Mouse (Mus musculus) limb, embryonic 13.5 days (tissue): ENCODE results near the gene Med29. TPM values are rescaled to one million over a fixed set of nuclear protein-coding genes. Genes with fewer than 3 reads are reported as not detected.

ENCODE experiments used
- ATAC-seq: fragments of 200-750 bp; cut with Nextera tagmentation; 2 replicates; pipeline ENCODE4 v1.8.0; 2017; ENCODE audit warnings: low read depth, moderate number of reproducible peaks, moderate TSS enrichment; ENCODE audit not compliant: low FRiP score
- H3K27ac ChIP-seq: fragments of 300-500 bp; sonication (generic); 2 replicates; pipeline ENCODE4 v1.5.1; 2015; ENCODE audit warnings: inconsistent platforms, mild to moderate bottlenecking, moderate library complexity
- H3K27me3 ChIP-seq: fragments of 300-500 bp; sonication (generic); 2 replicates; pipeline ENCODE4 v1.6.1; 2015; ENCODE audit warnings: mild to moderate bottlenecking, inconsistent platforms
- H3K36me3 ChIP-seq: fragments of 300-500 bp; sonication (generic); 2 replicates; pipeline ENCODE4 v1.6.1; 2015; ENCODE audit warnings: inconsistent platforms, mild to moderate bottlenecking, moderate library complexity
- H3K4me1 ChIP-seq: fragments of 300-500 bp; sonication (generic); 2 replicates; pipeline ENCODE4 v1.6.1; 2015; ENCODE audit warnings: inconsistent platforms
- H3K4me2 ChIP-seq: fragments of 300-500 bp; sonication (generic); replicated peaks from 2 replicates; pipeline ENCODE4 v1.6.1; 2015; ENCODE audit warnings: inconsistent platforms, mild to moderate bottlenecking, moderate library complexity
- H3K4me3 ChIP-seq: fragments of 300-500 bp; sonication (generic); 2 replicates; pipeline ENCODE4 v1.5.1; 2015; ENCODE audit warnings: moderate library complexity, mild to moderate bottlenecking, inconsistent platforms
- H3K9ac ChIP-seq: fragments of 300-500 bp; sonication (generic); 2 replicates; pipeline ENCODE4 v1.6.1; 2015; ENCODE audit warnings: mild to moderate bottlenecking, inconsistent platforms
- H3K9me3 ChIP-seq: fragments of 300-500 bp; sonication (generic); 2 replicates; pipeline ENCODE4 v1.6.1; 2016; ENCODE audit warnings: inconsistent platforms
- WGBS: fragments of 180-500 bp; shearing (Covaris S2); methylation state at CpG from one replicate; pipeline ENCODE4 v1.1.7; 2015; 5-methylcytosine and 5-hydroxymethylcytosine counted together
- polyA plus RNA-seq: library from polyadenylated mRNA; unstranded; fragments of >200 nt; fragmentation: Nextera tagmentation; extraction: Ambion mirVana; gene quantifications from 2 replicates; pipeline ENCODE4 v1.2.1, GENCODE M21; 2015

Med29 gene
- polyA plus RNA-seq, 1 experiment from 2014 or later = 47.9 TPM

DNA sequence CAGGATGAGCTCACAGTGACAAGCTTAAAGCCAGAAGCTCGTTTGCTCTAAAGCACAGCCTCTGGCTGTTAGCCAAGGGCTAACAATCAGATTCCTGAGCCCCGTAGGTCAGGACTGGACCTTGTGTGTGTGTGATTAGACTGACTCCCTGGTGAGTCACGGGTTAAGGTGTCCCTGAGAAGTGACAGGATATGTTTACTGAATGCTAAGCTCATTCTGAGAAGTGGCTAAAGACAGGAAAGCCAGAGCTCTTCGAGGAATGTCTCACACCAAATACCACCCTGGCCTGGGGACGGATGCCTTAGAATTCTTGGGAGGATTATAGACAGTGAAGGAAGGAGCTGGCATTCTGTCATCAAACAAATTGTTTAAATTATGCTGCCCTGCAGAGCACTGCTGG is 34.5 kb downstream of the Med29 start:
- Histone ChIP-seq H3K4me3 (no peak overlapping the region), H3K27ac (peak overlapping the region; percentile 81), H3K4me1 (peaks cover 24% of the 10 kb centered on the region), H3K27me3 (no peaks in the 10 kb centered on the region), H3K36me3 (peaks cover 75% of the 10 kb centered on the region), H3K9ac (peak overlapping the region; percentile 25; the same call in 1 of the 2 replicates), H3K4me2 (no peak overlapping the region), H3K9me3 (no peaks in the 10 kb centered on the region)
- 4% methylated on average over 5 of the region's 5 CpGs for WGBS
- ATAC-seq = no peak

- no peak overlapping the region for H3K4me2 ChIP-seq
- peak overlapping the region; percentile 81 for H3K27ac ChIP-seq
- 0 out of 2 replicates have a peak overlapping the region, but pooled peaks have one; percentile 4 for H3K9ac ChIP-seq
- ATAC-seq = peak; percentile 44
- H3K36me3 ChIP-seq = peaks cover 75% of the 10 kb centered on the region
- no peaks in the 10 kb centered on the region for H3K27me3 ChIP-seq
- H3K9me3 ChIP-seq = no peaks in the 10 kb centered on the region
- WGBS = 1% methylated on average over 5 of the region's 5 CpGs
- no peak overlapping the region for H3K4me3 ChIP-seq
- H3K4me1 ChIP-seq = peaks cover 27% of the 10 kb centered on the region
Observed at GRCm38 (mm10) chr7:28356981-28357380, 35.5 kb downstream of the Med29 start.

DNA sequence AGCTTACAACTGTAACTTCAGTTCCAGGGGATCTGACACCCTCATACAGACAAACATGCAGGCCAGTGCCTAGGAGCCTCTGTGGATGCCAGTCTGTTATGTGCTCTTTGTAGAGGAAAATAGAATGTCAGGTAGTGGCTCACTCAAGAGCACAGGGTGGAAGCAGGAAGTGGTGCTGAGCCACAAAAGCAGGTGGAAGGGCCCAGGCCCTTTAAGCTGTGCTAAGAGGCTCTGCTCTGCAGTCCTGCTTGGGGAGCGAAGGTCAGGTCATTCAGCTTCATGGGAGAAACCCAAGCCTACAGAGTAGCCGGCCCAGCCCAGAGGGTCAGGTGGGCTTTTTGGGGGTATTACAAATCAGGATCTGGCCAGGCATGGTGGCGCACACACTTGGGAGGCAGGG is 37.3 kb downstream of the Med29 start:
- 87% methylated on average over 3 of the region's 3 CpGs for WGBS
- peaks cover 61% of the 10 kb centered on the region for H3K36me3 ChIP-seq

GRCm38 (mm10) chr7:28354596-28354995 is 37.9 kb downstream of the Med29 start:
- Histone ChIP-seq H3K4me3 (no peak overlapping the region), H3K9me3 (no peaks in the 10 kb centered on the region), H3K4me1 (peaks cover 39% of the 10 kb centered on the region), H3K27ac (no peak overlapping the region), H3K9ac (no peak overlapping the region), H3K36me3 (peaks cover 55% of the 10 kb centered on the region), H3K27me3 (no peaks in the 10 kb centered on the region), H3K4me2 (no peak overlapping the region)
- WGBS = 94% methylated on average over 3 of the region's 3 CpGs
- ATAC-seq = no peak

More for the DNA sequence above, 37.3 kb downstream of the Med29 start:
- Histone ChIP-seq H3K27ac (no peak overlapping the region), H3K9me3 (no peaks in the 10 kb centered on the region), H3K4me2 (no peak overlapping the region), H3K4me1 (peaks cover 35% of the 10 kb centered on the region), H3K4me3 (no peak overlapping the region), H3K27me3 (no peaks in the 10 kb centered on the region), H3K9ac (no peak overlapping the region)
- no peak for ATAC-seq

- Histone ChIP-seq H3K27ac (no peak overlapping the region), H3K9ac (no peak overlapping the region)
- 86% methylated on average over 3 of the region's 3 CpGs for WGBS
Observed at GRCm38 (mm10) chr7:28354113-28354581, 38.4 kb downstream of the Med29 start.

DNA sequence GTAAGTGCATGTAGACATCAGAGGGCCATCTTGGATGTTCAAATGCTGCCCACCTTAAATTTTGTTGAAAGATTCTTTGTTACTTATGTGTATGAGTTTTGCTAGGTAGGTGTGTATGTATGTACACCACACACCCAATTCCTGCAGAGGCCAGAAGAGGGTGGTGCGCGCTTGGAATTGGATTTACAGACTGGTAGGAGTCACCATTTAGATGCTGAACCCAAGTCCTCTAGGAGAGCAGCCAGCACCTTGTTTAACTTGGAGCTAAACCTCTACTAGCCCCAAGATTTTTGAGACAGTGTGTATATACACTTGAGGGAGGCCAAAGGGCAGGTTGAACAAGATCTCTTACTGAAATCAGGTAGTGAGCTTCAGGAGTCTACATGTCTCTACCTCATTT is 39.2 kb downstream of the Med29 start:
- no peak overlapping the region for H3K9ac ChIP-seq
- H3K36me3 ChIP-seq = peaks cover 42% of the 10 kb centered on the region
- H3K27me3 ChIP-seq = no peaks in the 10 kb centered on the region
- H3K4me3 ChIP-seq = no peak overlapping the region; the same call in 1 of the 2 replicates
- H3K4me1 ChIP-seq = peaks cover 42% of the 10 kb centered on the region
- no peak overlapping the region for H3K27ac ChIP-seq
- 83% methylated on average over 2 of the region's 2 CpGs for WGBS
- H3K9me3 ChIP-seq = no peaks in the 10 kb centered on the region
- no peak overlapping the region for H3K4me2 ChIP-seq
- ATAC-seq = no peak

More at GRCm38 (mm10) chr7:28354113-28354581, 38.4 kb downstream of the Med29 start:
- ATAC-seq = no peak
- Histone ChIP-seq H3K9me3 (no peaks in the 10 kb centered on the region), H3K4me2 (no peak overlapping the region), H3K4me3 (no peak overlapping the region), H3K27me3 (no peaks in the 10 kb centered on the region), H3K4me1 (peaks cover 44% of the 10 kb centered on the region), H3K36me3 (peaks cover 51% of the 10 kb centered on the region)

- Histone ChIP-seq H3K27ac (no peak overlapping the region), H3K36me3 (peaks cover 38% of the 10 kb centered on the region), H3K4me3 (peak overlapping the region; percentile 92), H3K4me2 (peak overlapping the region; percentile 80), H3K9me3 (no peaks in the 10 kb centered on the region), H3K27me3 (no peaks in the 10 kb centered on the region), H3K4me1 (peaks cover 26% of the 10 kb centered on the region), H3K9ac (peak overlapping the region; percentile 99)
- ATAC-seq = no peak
- 42% methylated on average over 4 of the region's 4 CpGs for WGBS
Observed at GRCm38 (mm10) chr7:28351676-28352191, 40.8 kb downstream of the Med29 start.

GRCm38 (mm10) chr7:28350155-28350883 is 42.2 kb downstream of the Med29 start, which contains the start of gene Rps16:
Gene Rps16 (plus strand): TSS chr7:28350652.
- peaks cover 36% of the 10 kb centered on the region for H3K36me3 ChIP-seq
- peak; percentile 95 for ATAC-seq
- H3K27ac ChIP-seq = peak within 1 kb of the TSS; percentile 96
- peak within 1 kb of the TSS; percentile 92 for H3K4me3 ChIP-seq
- H3K27me3 ChIP-seq = no peaks in the 10 kb centered on the region
- under 1% methylated on average over 48 of the region's 50 CpGs for WGBS
- H3K4me1 ChIP-seq = peaks cover 24% of the 10 kb centered on the region
- H3K9ac ChIP-seq = peak within 1 kb of the TSS; percentile 99
- no peaks in the 10 kb centered on the region for H3K9me3 ChIP-seq
- peak within 1 kb of the TSS; percentile 80 for H3K4me2 ChIP-seq

DNA sequence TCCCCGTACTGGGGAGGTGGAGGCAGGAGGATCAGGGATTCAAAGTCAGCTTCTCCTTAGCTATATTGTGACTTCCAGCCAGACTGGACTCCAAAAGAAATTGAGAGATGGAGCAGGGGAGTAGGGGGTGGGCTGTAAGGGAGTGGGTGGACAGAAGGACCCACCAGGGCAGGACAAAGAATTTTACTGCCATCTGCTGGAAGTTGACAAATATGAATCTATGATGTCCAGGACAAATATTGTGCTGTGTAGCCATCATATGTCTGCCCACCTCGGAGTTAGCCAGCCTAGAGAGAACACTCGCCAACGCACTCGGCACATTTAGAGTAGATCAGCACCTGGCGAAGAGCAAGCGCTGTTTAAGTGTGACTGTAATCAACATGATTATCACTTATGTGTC is 43.9 kb downstream of the Med29 start:
- H3K9me3 ChIP-seq = no peaks in the 10 kb centered on the region
- peaks cover 27% of the 10 kb centered on the region for H3K4me1 ChIP-seq
- no peak for ATAC-seq
- no peak overlapping the region for H3K27ac ChIP-seq
- no peak overlapping the region for H3K4me2 ChIP-seq
- H3K9ac ChIP-seq = no peak overlapping the region
- H3K27me3 ChIP-seq = no peaks in the 10 kb centered on the region
- peaks cover 20% of the 10 kb centered on the region for H3K36me3 ChIP-seq
- 80% methylated on average over 7 of the region's 7 CpGs for WGBS
- no peak overlapping the region for H3K4me3 ChIP-seq

GRCm38 (mm10) chr7:28347746-28348145 is 44.8 kb downstream of the Med29 start:
- WGBS = 70% methylated on average over 3 of the region's 3 CpGs
- Histone ChIP-seq H3K9me3 (no peaks in the 10 kb centered on the region), H3K4me2 (no peak overlapping the region), H3K27ac (no peak overlapping the region), H3K9ac (no peak overlapping the region), H3K27me3 (no peaks in the 10 kb centered on the region), H3K4me3 (no peak overlapping the region), H3K36me3 (peaks cover 12% of the 10 kb centered on the region), H3K4me1 (peaks cover 27% of the 10 kb centered on the region)
- ATAC-seq = no peak

- Histone ChIP-seq H3K4me3 (no peak overlapping the region), H3K36me3 (no peaks in the 10 kb centered on the region), H3K9me3 (no peaks in the 10 kb centered on the region), H3K9ac (no peak overlapping the region), H3K4me1 (peaks cover 24% of the 10 kb centered on the region), H3K27ac (no peak overlapping the region), H3K4me2 (peak overlapping the region; percentile 14; the same call in 1 of the 2 replicates), H3K27me3 (no peaks in the 10 kb centered on the region)
- peak; percentile 34; the same call in 1 of the 2 replicates for ATAC-seq
- 4% methylated on average over 4 of the region's 4 CpGs for WGBS
Observed at GRCm38 (mm10) chr7:28344637-28345036, 47.9 kb downstream of the Med29 start.

- Histone ChIP-seq H3K27me3 (no peaks in the 10 kb centered on the region), H3K4me1 (peaks cover 29% of the 10 kb centered on the region), H3K27ac (peak overlapping the region; percentile 79; the same call in 1 of the 2 replicates), H3K9ac (peak overlapping the region; percentile 31; the same call in 1 of the 2 replicates), H3K36me3 (no peaks in the 10 kb centered on the region), H3K4me3 (no peak overlapping the region), H3K4me2 (no peak overlapping the region; the same call in 1 of the 2 replicates), H3K9me3 (no peaks in the 10 kb centered on the region)
- ATAC-seq = no peak
- 19% methylated on average over 7 of the region's 7 CpGs for WGBS
Observed at GRCm38 (mm10) chr7:28341381-28341780, 51.1 kb downstream of the Med29 start.
